Mouse (Mus musculus): Measurements from ENCODE around the gene Il2ra. TPM values are rescaled to one million over a fixed set of nuclear protein-coding genes. Genes with fewer than 3 reads are reported as not detected.

Gene Il2ra
- polyA plus RNA-seq, 1 experiment: not detected

- H3ac ChIP-seq (ENCODE audit: control insufficient read depth, insufficient read length): no peak overlapping the region
- no peak overlapping the region for H3K4me3 ChIP-seq
- H3K36me3 ChIP-seq (ENCODE audit: control insufficient read depth, insufficient read depth): no peaks in the 10 kb centered on the region
- no peak overlapping the region for H3K4me2 ChIP-seq (ENCODE audit: low read depth)
- no peak for TF ChIP-seq TCF3 (IDR thresholded peaks at IDR 0.05; ENCODE audit: insufficient read length, low read depth)
- H3K79me2 ChIP-seq (ENCODE audit: control insufficient read depth, insufficient read depth): no peaks in the 10 kb centered on the region
- H3K27me3 ChIP-seq (ENCODE audit: control insufficient read depth, insufficient read depth, insufficient read length): peaks cover 24% of the 10 kb centered on the region
Observed at GRCm38 (mm10) chr2:11686512-11686911, 43.9 kb downstream of the Il2ra start.

GRCm38 (mm10) chr2:11687436-11687835, 44.8 kb downstream of the Il2ra start:
- H3ac ChIP-seq (ENCODE audit: control insufficient read depth, insufficient read length): no peak overlapping the region

DNA sequence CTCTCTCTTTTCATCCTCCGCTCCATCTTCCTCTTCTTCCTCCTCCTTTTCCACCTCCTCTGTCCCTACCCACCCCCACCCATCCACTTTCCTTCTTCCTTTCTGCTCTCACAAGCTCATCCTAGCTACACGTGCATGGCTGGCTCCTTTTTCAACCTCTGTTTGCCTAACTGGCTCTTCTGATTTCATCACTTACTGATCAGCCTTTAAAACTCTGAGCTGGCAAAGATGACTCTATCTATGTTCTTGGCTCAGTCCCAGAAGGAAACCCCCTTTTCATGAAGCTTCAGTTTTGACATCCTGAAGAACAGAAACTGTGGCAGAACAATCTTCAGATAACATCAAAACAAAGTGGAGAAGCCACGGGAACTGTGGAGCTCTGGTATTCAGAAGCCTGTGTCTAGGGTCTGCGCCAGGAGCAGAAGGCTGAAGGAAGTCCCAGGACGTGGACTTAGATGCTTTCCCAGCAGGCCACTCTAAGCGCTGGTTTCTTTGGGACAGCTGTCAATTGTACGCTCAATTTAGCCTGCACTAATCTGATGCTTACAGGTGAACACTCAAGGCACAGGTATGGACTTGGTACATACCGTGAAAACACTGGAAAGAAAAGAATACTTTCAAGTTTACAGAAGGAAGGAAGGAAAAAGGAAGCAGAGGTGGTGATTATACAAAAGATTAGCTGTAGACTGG, 47.7 kb downstream of the Il2ra start:
- Histone ChIP-seq H3ac (ENCODE audit: control insufficient read depth, insufficient read length) (no peak overlapping the region), H3K27me3 (ENCODE audit: control insufficient read depth, insufficient read depth, insufficient read length) (peaks cover 4% of the 10 kb centered on the region), H3K4me2 (ENCODE audit: low read depth) (no peak overlapping the region), H3K4me3 (no peak overlapping the region), H3K79me2 (ENCODE audit: control insufficient read depth, insufficient read depth) (no peaks in the 10 kb centered on the region), H3K36me3 (ENCODE audit: control insufficient read depth, insufficient read depth) (no peaks in the 10 kb centered on the region)
- no peak for TF ChIP-seq USF1 (IDR thresholded peaks at IDR 0.05; ENCODE audit: low read depth)
- no peak for TF ChIP-seq MAX (IDR thresholded peaks at IDR 0.05; ENCODE audit: low read depth)
- no peak for TF ChIP-seq REST (IDR thresholded peaks at IDR 0.05; ENCODE audit: insufficient read depth, insufficient read length)
- TF ChIP-seq POLR2A (IDR thresholded peaks at IDR 0.05; ENCODE audit: insufficient read length, low read depth): no peak
- no peak for TF ChIP-seq MYOG (IDR thresholded peaks at IDR 0.05; ENCODE audit: control insufficient read depth in 1 of 3, insufficient read depth in 1 of 3, insufficient read length in 2 of 3, low read depth in 2 of 3)
- TF ChIP-seq MYOD1 (IDR thresholded peaks at IDR 0.05; ENCODE audit: control insufficient read depth in 1 of 3, insufficient read length in 2 of 3, low read depth in 2 of 3): no peak
- TF ChIP-seq CEBPB (IDR thresholded peaks at IDR 0.05; ENCODE audit: insufficient read depth, poor library complexity, severe bottlenecking): no peak
- no peak for TF ChIP-seq POLR2AphosphoS2 (IDR thresholded peaks at IDR 0.05; ENCODE audit: insufficient read length, low read depth)
- TF ChIP-seq TCF12 (IDR thresholded peaks at IDR 0.05; ENCODE audit: insufficient read depth, poor library complexity, severe bottlenecking): no peak
- no peak for TF ChIP-seq E2F4 (IDR thresholded peaks at IDR 0.05; ENCODE audit: insufficient read depth)
- TF ChIP-seq SRF (IDR thresholded peaks at IDR 0.05; ENCODE audit: control insufficient read depth, insufficient read length, low read depth): no peak
- no peak for TF ChIP-seq TCF3 (IDR thresholded peaks at IDR 0.05; ENCODE audit: insufficient read length, low read depth)

More at GRCm38 (mm10) chr2:11687436-11687835, 44.8 kb downstream of the Il2ra start:
- no peak for TF ChIP-seq SRF (IDR thresholded peaks at IDR 0.05; ENCODE audit: control insufficient read depth, insufficient read length, low read depth)
- no peak for TF ChIP-seq CEBPB (IDR thresholded peaks at IDR 0.05; ENCODE audit: insufficient read depth, poor library complexity, severe bottlenecking)
- no peak for TF ChIP-seq TCF12 (IDR thresholded peaks at IDR 0.05; ENCODE audit: insufficient read depth, poor library complexity, severe bottlenecking)
- TF ChIP-seq E2F4 (IDR thresholded peaks at IDR 0.05; ENCODE audit: insufficient read depth): no peak
- TF ChIP-seq POLR2A (IDR thresholded peaks at IDR 0.05; ENCODE audit: insufficient read length, low read depth): no peak
- TF ChIP-seq TCF3 (IDR thresholded peaks at IDR 0.05; ENCODE audit: insufficient read length, low read depth): no peak
- TF ChIP-seq MAX (IDR thresholded peaks at IDR 0.05; ENCODE audit: low read depth): no peak
- no peak for TF ChIP-seq REST (IDR thresholded peaks at IDR 0.05; ENCODE audit: insufficient read depth, insufficient read length)
- TF ChIP-seq USF1 (IDR thresholded peaks at IDR 0.05; ENCODE audit: low read depth): no peak
- no peak for TF ChIP-seq POLR2AphosphoS2 (IDR thresholded peaks at IDR 0.05; ENCODE audit: insufficient read length, low read depth)
- no peak for TF ChIP-seq MYOG (IDR thresholded peaks at IDR 0.05; ENCODE audit: control insufficient read depth in 1 of 3, insufficient read depth in 1 of 3, insufficient read length in 2 of 3, low read depth in 2 of 3)
- TF ChIP-seq MYOD1 (IDR thresholded peaks at IDR 0.05; ENCODE audit: control insufficient read depth in 1 of 3, insufficient read length in 2 of 3, low read depth in 2 of 3): no peak
- Histone ChIP-seq H3K36me3 (ENCODE audit: control insufficient read depth, insufficient read depth) (no peaks in the 10 kb centered on the region), H3K27me3 (ENCODE audit: control insufficient read depth, insufficient read depth, insufficient read length) (peaks cover 21% of the 10 kb centered on the region), H3K79me2 (ENCODE audit: control insufficient read depth, insufficient read depth) (no peaks in the 10 kb centered on the region), H3K4me2 (ENCODE audit: low read depth) (no peak overlapping the region), H3K4me3 (no peak overlapping the region)

- H3K4me3 ChIP-seq: no peak overlapping the region
- peaks cover 4% of the 10 kb centered on the region for H3K27me3 ChIP-seq (ENCODE audit: control insufficient read depth, insufficient read depth, insufficient read length)
- no peaks in the 10 kb centered on the region for H3K79me2 ChIP-seq (ENCODE audit: control insufficient read depth, insufficient read depth)
- no peak overlapping the region for H3ac ChIP-seq (ENCODE audit: control insufficient read depth, insufficient read length)
- no peak for TF ChIP-seq MYOD1 (IDR thresholded peaks at IDR 0.05; ENCODE audit: control insufficient read depth in 1 of 3, insufficient read length in 2 of 3, low read depth in 2 of 3)
- no peak for TF ChIP-seq TCF3 (IDR thresholded peaks at IDR 0.05; ENCODE audit: insufficient read length, low read depth)
- no peak for TF ChIP-seq REST (IDR thresholded peaks at IDR 0.05; ENCODE audit: insufficient read depth, insufficient read length)
- no peak for TF ChIP-seq POLR2A (IDR thresholded peaks at IDR 0.05; ENCODE audit: insufficient read length, low read depth)
- TF ChIP-seq CEBPB (IDR thresholded peaks at IDR 0.05; ENCODE audit: insufficient read depth, poor library complexity, severe bottlenecking): no peak
- no peak for TF ChIP-seq MAX (IDR thresholded peaks at IDR 0.05; ENCODE audit: low read depth)
- no peak for TF ChIP-seq TCF12 (IDR thresholded peaks at IDR 0.05; ENCODE audit: insufficient read depth, poor library complexity, severe bottlenecking)
- TF ChIP-seq USF1 (IDR thresholded peaks at IDR 0.05; ENCODE audit: low read depth): no peak
- H3K36me3 ChIP-seq (ENCODE audit: control insufficient read depth, insufficient read depth): no peaks in the 10 kb centered on the region
- no peak overlapping the region for H3K4me2 ChIP-seq (ENCODE audit: low read depth)
Observed at GRCm38 (mm10) chr2:11693352-11693751, 50.7 kb downstream of the Il2ra start.

DNA sequence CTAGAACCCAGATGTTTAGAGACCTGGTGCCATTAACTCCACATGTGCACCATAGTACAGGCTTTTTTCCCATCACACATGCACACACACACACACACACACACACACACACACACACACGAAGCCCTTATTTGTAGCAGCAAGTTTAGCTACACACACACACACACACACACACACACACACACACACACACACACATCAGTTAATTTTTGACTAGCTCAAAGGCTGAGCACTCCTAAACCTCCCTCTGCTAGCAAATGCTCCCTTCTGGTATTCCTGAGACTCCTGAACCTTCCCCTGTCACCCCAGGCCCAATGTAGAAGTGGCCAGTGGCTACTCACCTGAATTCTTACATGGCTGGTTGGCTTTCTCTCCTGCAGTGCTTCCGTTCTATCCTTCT, 51.5 kb downstream of the Il2ra start:
- TF ChIP-seq MYOD1 (IDR thresholded peaks at IDR 0.05; ENCODE audit: control insufficient read depth in 1 of 3, insufficient read length in 2 of 3, low read depth in 2 of 3): no peak
- no peak for TF ChIP-seq USF1 (IDR thresholded peaks at IDR 0.05; ENCODE audit: low read depth)
- no peak for TF ChIP-seq E2F4 (IDR thresholded peaks at IDR 0.05; ENCODE audit: insufficient read depth)
- no peak for TF ChIP-seq POLR2AphosphoS2 (IDR thresholded peaks at IDR 0.05; ENCODE audit: insufficient read length, low read depth)
- TF ChIP-seq TCF3 (IDR thresholded peaks at IDR 0.05; ENCODE audit: insufficient read length, low read depth): no peak
- no peak for TF ChIP-seq TCF12 (IDR thresholded peaks at IDR 0.05; ENCODE audit: insufficient read depth, poor library complexity, severe bottlenecking)
- Histone ChIP-seq H3K4me3 (no peak overlapping the region), H3K36me3 (ENCODE audit: control insufficient read depth, insufficient read depth) (no peaks in the 10 kb centered on the region), H3K79me2 (ENCODE audit: control insufficient read depth, insufficient read depth) (no peaks in the 10 kb centered on the region), H3ac (ENCODE audit: control insufficient read depth, insufficient read length) (no peak overlapping the region), H3K27me3 (ENCODE audit: control insufficient read depth, insufficient read depth, insufficient read length) (peaks cover 4% of the 10 kb centered on the region), H3K4me2 (ENCODE audit: low read depth) (no peak overlapping the region)
